Comparison of ENCODE assay signal across 30 mouse cellular contexts in genomic region chr9:35186430-35186829, GRCm38 (mm10). TPM values are rescaled to one million over a fixed set of nuclear protein-coding genes. Genes with fewer than 3 reads are reported as not detected.
DNase-seq lines count a peak whose midpoint lies in the region; ATAC-seq and TF ChIP-seq lines count a peak whose summit lies in the region.
"Had no signal": no experiment of that assay in that cellular context is flagged by ENCODE, and none has a peak within 500 bp of the region (broad histone marks: within the 10 kb centered on the region; RNA-seq: fewer than 3 reads in every experiment).

No protein-coding gene starts in this region.

- no peak for TF ChIP-seq EP300 in liver, postnatal 0 days (IDR thresholded peaks at IDR 0.05; ENCODE audit: low read depth)

- TF ChIP-seq CTCF in liver, postnatal 0 days (IDR thresholded peaks at IDR 0.05; ENCODE audit: low read depth): no peak
- TF ChIP-seq CTCF in left cerebral cortex, adult 2 months (IDR thresholded peaks at IDR 0.05): no peak

- DNase-seq in liver, postnatal 0 days: peak; percentile 21
- DNase-seq in liver (no peak), R1 (ENCODE audit: low read depth, low spot score) (peak; percentile 48)
- peak; percentile 68 to 69 for DNase-seq in spleen, postnatal 36 days (ENCODE audit: low spot score in 2 of 2)
- no peak for DNase-seq in spleen, adult 12 weeks (ENCODE audit: low spot score)
- no peak for DNase-seq in left cerebral cortex, adult 2 months (ENCODE audit: extremely low spot score in 1 of 2, low spot score in 2 of 2)
- no peak for DNase-seq in adrenal gland, postnatal 10 days
- DNase-seq: adrenal gland, postnatal 25 days; cerebellum, adult 11-12 months; cerebellum, adult 9-11 months; embryo, embryonic 11 days; gastrocnemius, postnatal 10 days; heart, postnatal 14 days; kidney, adult 2 months; kidney, postnatal 4 days; layer of hippocampus, postnatal 36 days; right cerebral cortex, adult 18-20 months; thymus, adult 18-20 months; thymus, postnatal 25 days had no signal

- peaks cover 7% of the 10 kb centered on the region; the same call in 1 of the 2 replicates for H3K4me1 ChIP-seq in liver, postnatal 0 days (ENCODE audit: insufficient read depth)
- H3K4me1 ChIP-seq: embryonic facial prominence, embryonic 13.5 days; hindbrain, embryonic 10.5 days; limb, embryonic 10.5 days; limb, embryonic 15.5 days; midbrain, embryonic 10.5 days; neural tube, embryonic 12.5 days had no signal

- H3K4me3 ChIP-seq in liver, postnatal 0 days (ENCODE audit: low read depth, low read length): no peak overlapping the region
- H3K4me3 ChIP-seq in left cerebral cortex, adult 2 months: no peak overlapping the region
- H3K4me3 ChIP-seq: embryonic facial prominence, embryonic 13.5 days; forebrain, embryonic 13.5 days; hindbrain, embryonic 10.5 days; hindbrain, embryonic 15.5 days; limb, embryonic 10.5 days; limb, embryonic 15.5 days; lung, embryonic 15.5 days; midbrain, embryonic 10.5 days; myocyte; neural tube, embryonic 12.5 days had no signal

- ATAC-seq in liver, postnatal 0 days: no peak
- ATAC-seq: forebrain, embryonic 13.5 days had no signal

- peaks cover 48% of the 10 kb centered on the region for H3K36me3 ChIP-seq in liver, postnatal 0 days (replicated peaks; ENCODE audit: insufficient read depth, low read length)
- H3K36me3 ChIP-seq: hindbrain, embryonic 15.5 days had no signal

- H3K27me3 ChIP-seq in liver, postnatal 0 days (ENCODE audit: insufficient read depth, low read length): no peaks in the 10 kb centered on the region
- H3K27me3 ChIP-seq: embryonic facial prominence, embryonic 13.5 days; forebrain, embryonic 13.5 days; hindbrain, embryonic 15.5 days; limb, embryonic 15.5 days; lung, embryonic 15.5 days; neural tube, embryonic 12.5 days had no signal

- intact Hi-C loops in left cerebral cortex, adult 2 months (cut with DNase I): no loop called here

- no peak overlapping the region for H3K4me2 ChIP-seq in liver, postnatal 0 days (ENCODE audit: low read depth, low read length)
- H3K4me2 ChIP-seq: embryonic facial prominence, embryonic 13.5 days; forebrain, embryonic 13.5 days; hindbrain, embryonic 15.5 days; limb, embryonic 15.5 days; lung, embryonic 15.5 days; neural tube, embryonic 12.5 days had no signal

- 72% methylated on average over 4 of the region's 4 CpGs for WGBS in liver, postnatal 0 days (ENCODE audit: insufficient replicate concordance)

- H3K9me3 ChIP-seq in liver, postnatal 0 days (ENCODE audit: low read length): no peaks in the 10 kb centered on the region
- H3K9me3 ChIP-seq: embryonic facial prominence, embryonic 13.5 days; forebrain, embryonic 13.5 days; hindbrain, embryonic 10.5 days; hindbrain, embryonic 15.5 days; limb, embryonic 10.5 days; limb, embryonic 15.5 days; lung, embryonic 15.5 days; midbrain, embryonic 10.5 days; neural tube, embryonic 12.5 days had no signal

- no peak overlapping the region for H3K9ac ChIP-seq in liver, postnatal 0 days (replicated peaks)
- H3K9ac ChIP-seq: embryonic facial prominence, embryonic 13.5 days; forebrain, embryonic 13.5 days; hindbrain, embryonic 15.5 days; limb, embryonic 15.5 days; liver, embryonic 14.5 days; lung, embryonic 15.5 days; neural tube, embryonic 12.5 days had no signal

- H3K27ac ChIP-seq in liver, postnatal 0 days (ENCODE audit: low read depth): no peak overlapping the region
- no peak overlapping the region for H3K27ac ChIP-seq in left cerebral cortex, adult 2 months
- H3K27ac ChIP-seq: embryonic facial prominence, embryonic 13.5 days; forebrain, embryonic 13.5 days; hindbrain, embryonic 10.5 days; hindbrain, embryonic 15.5 days; limb, embryonic 10.5 days; limb, embryonic 15.5 days; liver, embryonic 14.5 days; lung, embryonic 15.5 days; midbrain, embryonic 10.5 days; neural tube, embryonic 12.5 days had no signal

RNA-seq across cellular contexts. Expression of gene Dcps, which starts 10.6 kb away (rescaled TPM):
- polyA plus RNA-seq in liver, postnatal 0 days (2015; fragmentation: Nextera tagmentation; extraction: Ambion mirVana): 23.7 and 23.9 TPM in 2 replicates
- total RNA-seq in left cerebral cortex, adult 2 months (2021): 10 to 100 TPM; 17.5 to 17.7 TPM
- 10 to 100 TPM; 25.3 to 29.3 TPM for total RNA-seq in adrenal gland, postnatal 10 days (2021)

RNA-seq across cellular contexts. Expression of gene Srpr, which starts 13.5 kb away (rescaled TPM):
- polyA plus RNA-seq in liver, postnatal 0 days (2015; fragmentation: Nextera tagmentation; extraction: Ambion mirVana): 93.4 and 94.4 TPM in 2 replicates
- total RNA-seq in left cerebral cortex, adult 2 months (2021): 10 to 100 TPM; 60.7 to 69.9 TPM
- total RNA-seq in adrenal gland, postnatal 10 days (2021): 100 to 1,000 TPM; 128 to 136 TPM

RNA-seq across cellular contexts. Expression of gene Tirap, which starts 13.7 kb away (rescaled TPM):
- polyA plus RNA-seq in liver, postnatal 0 days (2015; fragmentation: Nextera tagmentation; extraction: Ambion mirVana): 8.8 and 10.6 TPM in 2 replicates
- 1 to 10 TPM; 1.1 to 2.1 TPM for total RNA-seq in left cerebral cortex, adult 2 months (2021)
- total RNA-seq in adrenal gland, postnatal 10 days (2021): 1 to 10 TPM; 8.0 to 8.4 TPM

RNA-seq across cellular contexts. Expression of gene Foxred1, which starts 24.4 kb away (rescaled TPM):
- polyA plus RNA-seq in liver, postnatal 0 days (2015; fragmentation: Nextera tagmentation; extraction: Ambion mirVana): 26.7 and 29.2 TPM in 2 replicates
- total RNA-seq in left cerebral cortex, adult 2 months (2021): 10 to 100 TPM; 33.4 to 36.4 TPM
- 100 to 1,000 TPM in 1 of 2 experiments, 10 to 100 TPM in 1; 93.6 to 102 TPM for total RNA-seq in adrenal gland, postnatal 10 days (2021)

Comparison
In these comparisons a context has a peak if more than half of its experiments do, and no peak if none do; other contexts are left out.
1. DNase-seq: peak in liver, postnatal 0 days (single experiment), spleen, postnatal 36 days (2 of 2) and R1 (single experiment); none in liver (single experiment), spleen, adult 12 weeks (single experiment), left cerebral cortex, adult 2 months (0 of 2) and adrenal gland, postnatal 10 days (single experiment).